Mouse (Mus musculus) lung, postnatal 0 days (tissue): Measurements from ENCODE around the gene Asb3.

ENCODE experiments used
- CTCF ChIP-seq: IDR thresholded peaks from 2 replicates; pipeline ENCODE4 v1.5.1; 2016; ENCODE audit warnings: antibody characterized with exemption, mild to moderate bottlenecking
- EP300 ChIP-seq: IDR thresholded peaks from 2 replicates; pipeline ENCODE4 v1.6.1; 2016; ENCODE audit warnings: antibody characterized with exemption, mild to moderate bottlenecking, control low read depth

DNA sequence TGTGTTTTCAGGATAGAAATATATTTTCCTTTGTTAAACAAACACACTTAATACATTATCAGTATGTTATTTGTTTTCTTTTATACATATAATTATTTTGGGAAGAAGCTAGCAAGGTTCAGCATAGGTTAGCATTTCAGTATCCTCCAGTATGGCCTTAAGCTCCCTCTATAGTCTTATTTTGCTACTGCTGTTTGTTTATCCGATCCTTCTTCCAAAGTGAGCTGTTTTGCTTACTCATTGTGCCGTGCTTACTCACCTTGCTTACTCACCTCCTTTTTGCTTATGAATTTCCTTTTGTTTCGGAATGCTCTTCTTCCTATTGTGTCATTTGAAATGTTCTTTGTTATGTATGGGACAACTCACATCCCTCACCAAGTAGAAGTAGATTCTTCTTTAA lies 111.5 kb downstream of the Asb3 start:
- TF ChIP-seq CTCF: no peak
- no peak for TF ChIP-seq EP300
